Comparison of ENCODE assay signal across 10 mouse cellular contexts in the genomic region with DNA sequence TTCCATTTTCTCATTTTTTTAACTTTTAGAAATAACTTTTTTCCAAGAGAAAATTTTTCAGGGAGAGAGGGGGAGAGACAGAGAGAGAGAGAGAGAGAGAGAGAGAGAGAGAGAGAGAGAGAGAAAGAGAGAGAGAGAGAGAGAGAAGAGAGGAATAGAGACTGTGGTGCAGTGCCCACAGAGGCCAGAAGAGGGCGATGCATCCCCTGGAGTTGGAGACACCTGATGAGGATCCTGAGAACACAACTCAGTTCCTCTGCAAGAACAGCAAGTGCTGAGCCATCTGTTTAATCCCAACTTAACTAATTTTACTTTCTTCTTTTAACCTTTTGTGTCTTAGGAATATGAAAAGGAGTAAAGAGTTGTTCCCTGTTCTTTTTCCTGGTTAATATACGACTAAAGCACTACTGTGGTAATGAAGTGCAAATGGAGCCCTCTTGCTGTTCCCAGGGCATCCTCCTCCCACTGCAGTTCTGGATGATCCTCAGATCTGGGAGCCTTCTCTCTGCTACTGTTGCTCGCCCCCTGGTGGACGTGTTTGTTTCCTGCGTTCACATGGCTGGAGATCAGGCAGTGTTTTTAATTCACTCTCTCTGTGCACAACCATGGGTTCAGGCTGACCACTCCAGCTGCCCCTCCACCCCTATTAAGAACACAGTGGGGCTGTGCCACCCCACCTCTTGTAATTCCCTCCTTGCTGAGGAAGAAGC. TPM values are rescaled to one million over a fixed set of nuclear protein-coding genes. Genes with fewer than 3 reads are reported as not detected.
DNase-seq lines count a peak whose midpoint lies in the region; ATAC-seq and TF ChIP-seq lines count a peak whose summit lies in the region.
"Not testable (repeated sequence)": the region's sequence is repeated elsewhere in the genome, so short reads cannot be mapped to it uniquely, and the experiment has no call there.
"Had no signal": no experiment of that assay in that cellular context is flagged by ENCODE, and none has a peak within 500 bp of the region (broad histone marks: within the 10 kb centered on the region; RNA-seq: fewer than 3 reads in every experiment).

No protein-coding gene starts in this region.

- peak; percentile 36 for ATAC-seq in intestine, embryonic 16.5 days
- ATAC-seq in megakaryocyte, adult 5-6 weeks (ENCODE audit: poor library complexity, severe bottlenecking), result peak; percentile 83

- DNase-seq in adrenal gland, adult (ENCODE audit: inconsistent age in 2 of 2, low spot score in 1 of 2), result peak; percentile 23 to 71
- DNase-seq in cerebellum, postnatal 14 days, result peak; percentile 56 to 78
- DNase-seq in frontal cortex, adult 2 months (ENCODE audit: extremely low spot score in 1 of 2, low spot score in 1 of 2), result peak; percentile 1 to 62
- peak; percentile 12 to 24 for DNase-seq in left cerebral cortex, adult 2 months (ENCODE audit: extremely low spot score in 1 of 2, low spot score in 2 of 2)
- DNase-seq in right cerebral cortex, postnatal 14 days, result peak; percentile 59
- DNase-seq in urinary bladder, postnatal 25 days (ENCODE audit: low spot score), result peak; percentile 54

- intact Hi-C loops in left cerebral cortex, adult 2 months (cut with DNase I), result not testable (repeated sequence)

- not testable (repeated sequence) for H3K4me2 ChIP-seq in intestine, embryonic 16.5 days (ENCODE audit: low read depth, low read length)

- not testable (repeated sequence) for H3K9me3 ChIP-seq in intestine, embryonic 16.5 days (ENCODE audit: control insufficient read depth, low read length)

- H3K36me3 ChIP-seq in intestine, embryonic 16.5 days (ENCODE audit: control insufficient read depth, insufficient read depth, low read length), result not testable (repeated sequence)

- not testable (repeated sequence) for H3K27me3 ChIP-seq in intestine, embryonic 16.5 days (replicated peaks; ENCODE audit: control insufficient read depth, insufficient read depth, low read length)

- not testable (repeated sequence) for H3K4me1 ChIP-seq in intestine, embryonic 16.5 days (ENCODE audit: control insufficient read depth, insufficient read depth, low read length)

- not testable (repeated sequence) for H3K4me3 ChIP-seq in intestine, embryonic 16.5 days (ENCODE audit: low read length); left cerebral cortex, adult 2 months

- not testable (repeated sequence) for H3K9ac ChIP-seq in intestine, embryonic 16.5 days (ENCODE audit: low read depth, low read length)

- not testable (repeated sequence) for H3K27ac ChIP-seq in intestine, embryonic 16.5 days (ENCODE audit: low read length); left cerebral cortex, adult 2 months

- WGBS in intestine, embryonic 16.5 days, result 0% methylated on average over 5 of the region's 5 CpGs

- peak; percentile 27 for TF ChIP-seq CTCF in left cerebral cortex, adult 2 months (IDR thresholded peaks at IDR 0.05)

RNA-seq across cellular contexts. Expression of a gene that starts 9.5 kb away (rescaled TPM):
- 2.2 and 2.3 TPM in 2 replicates for polyA plus RNA-seq in frontal cortex, adult 2 months (2012; rRNA removed)
- polyA plus RNA-seq in intestine, embryonic 16.5 days (2015; fragmentation: Nextera tagmentation; extraction: Ambion mirVana), result 9.0 and 11.0 TPM in 2 replicates
- 1 to 10 TPM; 1.5 to 2.3 TPM for total RNA-seq in left cerebral cortex, adult 2 months (2021)
- 7.2 and 7.6 TPM in 2 replicates for total RNA-seq in megakaryocyte, adult 5-6 weeks (2015)
- total RNA-seq in megakaryocyte, adult 5-6 weeks (2017), result 4.6 and 6.5 TPM in 2 replicates
- polyA plus RNA-seq: heart, embryonic 12.5 days had no signal

RNA-seq across cellular contexts. Expression of a gene that starts 21.7 kb away (rescaled TPM):
- not detected in 2 replicates for polyA plus RNA-seq in frontal cortex, adult 2 months (2012; rRNA removed)
- polyA plus RNA-seq in intestine, embryonic 16.5 days (2015; fragmentation: Nextera tagmentation; extraction: Ambion mirVana), result not detected in 2 replicates
- total RNA-seq in left cerebral cortex, adult 2 months (2021), result under 1 TPM in 1 of 2 experiments, not detected in 1; 0.34 TPM
- total RNA-seq in megakaryocyte, adult 5-6 weeks (2015), result 4.3 and 6.1 TPM in 2 replicates
- 0.28 and 0.84 TPM in 2 replicates for total RNA-seq in megakaryocyte, adult 5-6 weeks (2017)
- polyA plus RNA-seq: heart, embryonic 12.5 days; neural tube, embryonic 12.5 days had no signal

RNA-seq across cellular contexts. Expression of a gene that starts 41.1 kb away (rescaled TPM):
- polyA plus RNA-seq in frontal cortex, adult 2 months (2012; rRNA removed), result 0.06 and 0.08 TPM in 2 replicates
- polyA plus RNA-seq in intestine, embryonic 16.5 days (2015; fragmentation: Nextera tagmentation; extraction: Ambion mirVana), result 0.36 and 0.49 TPM in 2 replicates
- total RNA-seq in left cerebral cortex, adult 2 months (2021), result not detected
- total RNA-seq in megakaryocyte, adult 5-6 weeks (2015), result 3.7 and 6.3 TPM in 2 replicates
- total RNA-seq in megakaryocyte, adult 5-6 weeks (2017), result 4.6 and 6.1 TPM in 2 replicates
- polyA plus RNA-seq: heart, embryonic 12.5 days; neural tube, embryonic 12.5 days had no signal

RNA-seq across cellular contexts. Expression of a gene that starts 49.3 kb away (rescaled TPM):
- polyA plus RNA-seq in frontal cortex, adult 2 months (2012; rRNA removed), result 0.61 and 1.2 TPM in 2 replicates
- 82.7 and 89.2 TPM in 2 replicates for polyA plus RNA-seq in intestine, embryonic 16.5 days (2015; fragmentation: Nextera tagmentation; extraction: Ambion mirVana)
- under 1 TPM; 0.54 to 0.82 TPM for total RNA-seq in left cerebral cortex, adult 2 months (2021)
- 120 and 121 TPM in 2 replicates for total RNA-seq in megakaryocyte, adult 5-6 weeks (2015)
- total RNA-seq in megakaryocyte, adult 5-6 weeks (2017), result 178 and 196 TPM in 2 replicates

RNA-seq across cellular contexts. Expression of a gene that starts 56.3 kb away (rescaled TPM):
- polyA plus RNA-seq in frontal cortex, adult 2 months (2012; rRNA removed), result not detected in 2 replicates
- polyA plus RNA-seq in intestine, embryonic 16.5 days (2015; fragmentation: Nextera tagmentation; extraction: Ambion mirVana), result 0.37 TPM in 1 of 2 replicates, not detected in the other
- not detected for total RNA-seq in left cerebral cortex, adult 2 months (2021)
- total RNA-seq in megakaryocyte, adult 5-6 weeks (2015), result 2.5 and 4.1 TPM in 2 replicates
- total RNA-seq in megakaryocyte, adult 5-6 weeks (2017), result 0.12 and 1.2 TPM in 2 replicates
- polyA plus RNA-seq: heart, embryonic 12.5 days; neural tube, embryonic 12.5 days had no signal

Comparison
In these comparisons a context has a peak if more than half of its experiments do, and no peak if none do; other contexts are left out.
1. RNA of a gene that starts 41.1 kb away (total RNA-seq): 3.7 to 6.3 TPM in megakaryocyte, adult 5-6 weeks; not detected in left cerebral cortex, adult 2 months; every median in the first group is over 4 times any median in the second.
2. Peak in every context shown above with its lines, with median percentiles within 50 percentile points of each other: DNase-seq.